Mouse (Mus musculus) megakaryocyte-erythroid progenitor cell, adult 5 weeks (primary cell): ENCODE data around the gene Grin2c. TPM values are rescaled to one million over a fixed set of nuclear protein-coding genes. Genes with fewer than 3 reads are reported as not detected.

ENCODE experiments used
- polyA plus RNA-seq: library from polyadenylated mRNA; stranded (reverse); fragments of >175 nt; gene quantifications from 2 replicates; pipeline ENCODE4 v1.2.3, GENCODE M21; 2012

Gene Grin2c
- 0.05 TPM in 2 replicates for polyA plus RNA-seq

DNA sequence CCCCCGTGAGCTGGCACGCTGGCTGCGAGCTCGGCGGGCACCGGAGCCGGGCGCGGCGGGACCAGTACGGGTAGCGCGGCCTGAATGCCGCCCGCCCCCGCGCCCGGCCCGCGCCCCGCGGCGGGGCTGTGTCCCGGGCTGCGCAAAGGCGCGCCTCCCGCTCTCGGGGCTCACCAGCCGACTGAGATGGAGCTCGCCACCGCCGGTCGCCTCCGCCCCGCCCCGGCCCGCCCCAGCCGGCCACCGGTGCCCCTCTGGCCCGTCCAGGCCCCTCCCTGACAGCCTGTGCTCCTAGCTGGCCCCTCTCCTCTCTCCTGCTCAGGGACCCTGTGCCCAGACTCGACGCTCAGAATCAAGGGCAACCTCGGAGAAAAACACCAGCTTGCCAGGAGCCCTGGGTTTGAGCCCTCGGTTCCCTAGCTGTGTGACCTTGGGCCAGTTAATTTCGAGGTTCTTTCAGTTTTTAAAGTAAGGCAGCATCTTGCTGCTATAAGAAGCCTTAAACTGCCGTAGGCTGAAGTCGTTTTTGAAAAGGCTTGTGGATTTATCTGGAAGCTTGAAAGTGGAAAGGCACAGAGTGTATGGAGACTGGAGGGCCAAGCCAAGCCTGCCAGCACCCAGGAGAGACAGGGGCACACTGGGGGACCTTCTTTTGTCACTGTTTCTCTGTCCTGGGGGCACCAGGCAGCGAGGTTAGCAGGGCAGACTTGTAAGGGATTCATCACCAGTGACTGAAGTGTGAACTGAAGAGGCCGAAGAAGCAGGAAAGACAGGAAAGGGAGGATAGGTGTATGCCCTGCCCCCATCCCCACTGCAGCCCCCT lies at the start of gene Grin2c:
Gene Grin2c, minus strand, starts transcription at position 183 of the 823 bp plus-strand sequence.

DNA sequence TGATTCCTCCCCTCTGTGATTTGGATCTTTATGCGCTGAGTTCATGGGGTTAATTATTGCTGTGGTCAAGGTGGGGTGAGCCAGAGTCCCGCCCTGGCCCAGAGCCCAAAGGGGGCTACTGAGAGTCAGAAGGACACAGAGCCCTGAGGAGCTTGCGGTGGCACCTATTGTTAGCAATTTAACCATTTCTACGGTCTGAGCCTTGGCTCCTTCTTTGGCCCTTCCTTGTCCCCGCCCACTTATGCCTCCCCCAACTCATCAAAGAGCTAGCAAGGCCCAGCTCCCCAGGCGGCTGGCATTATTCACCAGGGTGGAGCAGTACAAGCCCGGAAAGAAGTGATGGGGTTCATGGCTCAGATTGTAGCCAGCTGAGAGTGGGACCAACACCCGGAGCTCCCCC lies 39.8 kb upstream of the Grin2c start, which contains the start of gene Otop2:
Gene Otop2, plus strand, starts transcription at position 301 of the 400 bp plus-strand sequence.

DNA sequence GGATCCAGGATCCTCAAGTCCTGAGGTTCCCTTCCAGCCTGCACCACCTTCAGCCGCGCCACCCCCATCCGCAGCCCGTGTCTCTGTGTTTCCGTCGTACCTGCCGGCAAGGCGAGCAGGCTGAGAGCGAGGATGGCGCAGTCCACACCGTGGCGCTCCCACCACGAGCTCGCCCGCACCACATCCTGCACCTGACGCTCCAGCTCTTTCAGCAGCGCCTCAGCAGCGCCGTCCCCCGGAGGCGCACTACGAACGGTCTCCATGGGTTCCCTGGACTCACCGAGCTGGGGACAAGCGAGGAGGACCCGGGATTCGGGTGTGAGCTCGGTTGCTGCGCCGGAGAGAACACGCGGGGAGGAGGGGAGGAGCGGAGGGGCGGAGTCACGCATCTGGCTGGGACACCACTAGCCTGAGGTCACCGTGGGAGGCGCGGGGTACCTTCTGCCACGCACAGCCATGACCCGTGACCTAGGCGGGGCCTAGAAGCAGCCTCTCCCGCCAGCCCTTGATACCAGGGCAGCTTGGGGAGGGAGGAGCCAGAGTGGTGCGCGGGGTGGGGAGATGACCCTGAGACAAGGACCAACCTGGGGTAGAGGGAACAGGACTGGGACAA lies 30.3 kb upstream of the Grin2c start, which contains the start of gene Fads6:
Gene Fads6, minus strand, starts transcription at position 450 of the 613 bp plus-strand sequence.

DNA sequence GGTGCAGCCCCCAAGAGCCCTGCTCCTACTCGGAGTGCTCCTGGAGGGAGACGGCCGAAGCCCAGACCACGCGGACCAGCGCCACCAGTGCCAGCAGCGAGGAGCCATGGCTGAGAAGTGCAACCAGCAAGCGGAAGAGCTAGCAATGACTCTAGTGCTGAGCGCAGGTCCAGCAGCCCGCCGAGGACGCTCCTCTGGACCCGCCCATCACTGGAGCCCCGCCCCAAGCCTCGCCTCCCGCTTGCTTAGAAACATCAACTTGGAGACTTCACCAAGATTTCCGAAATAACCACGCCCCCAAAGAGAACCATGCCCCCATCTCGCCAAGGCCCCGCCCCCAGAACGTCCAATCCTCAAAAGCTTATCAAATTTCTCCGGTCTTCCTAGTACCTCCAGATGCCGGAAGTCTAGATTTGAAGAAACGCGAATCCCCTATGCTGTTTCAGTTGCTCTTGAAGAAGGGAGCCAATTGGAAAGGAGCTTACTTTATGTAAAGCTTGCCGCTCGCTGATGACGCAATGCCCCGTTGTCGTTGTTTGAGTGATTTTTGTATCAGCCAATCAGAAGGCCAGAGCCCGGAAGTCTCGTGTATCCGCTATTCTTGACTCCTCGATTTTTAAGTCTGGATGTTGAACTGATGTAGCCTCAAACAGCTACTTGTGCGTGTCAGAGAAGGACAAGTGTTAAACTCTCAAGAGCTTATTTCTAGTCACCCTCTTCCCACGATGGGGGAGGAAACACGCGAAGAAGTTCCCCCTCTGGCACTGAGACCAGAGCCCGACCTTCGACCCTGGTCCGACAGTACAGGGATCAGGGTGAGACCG lies 9.9 kb upstream of the Grin2c start, which contains the start of gene Fdxr:
Gene Fdxr, minus strand, starts transcription at position 271 of the 824 bp plus-strand sequence.

Other genes with a start within 250 kb of the Grin2c start
- not detected in 2 replicates for gene Cd300ld4, start 240.2 kb downstream of the Grin2c start, polyA plus RNA-seq
- not detected in 2 replicates for gene Cd300ld5, start 229.5 kb downstream of the Grin2c start, polyA plus RNA-seq
- gene Cd300ld3, start 218.8 kb downstream of the Grin2c start, polyA plus RNA-seq, result not detected in 2 replicates
- 0.05 TPM in 1 of 2 replicates, not detected in the other for gene Cd300e, start 205.1 kb downstream of the Grin2c start, polyA plus RNA-seq
- 15.3 and 26.5 TPM in 2 replicates for gene Rab37, start 175.8 kb downstream of the Grin2c start, polyA plus RNA-seq
- 0.47 and 1.1 TPM in 2 replicates for gene Cd300lf, start 133.3 kb downstream of the Grin2c start, polyA plus RNA-seq
- gene Slc9a3r1, start 103.9 kb downstream of the Grin2c start, polyA plus RNA-seq, result 221 and 253 TPM in 2 replicates
- gene Tmem104, start 79.8 kb downstream of the Grin2c start, polyA plus RNA-seq, result 22.5 and 25.3 TPM in 2 replicates
- gene Nat9, start 79.4 kb downstream of the Grin2c start, polyA plus RNA-seq, result 11.7 and 12.6 TPM in 2 replicates
- gene Fdxr, start 9.8 kb upstream of the Grin2c start, polyA plus RNA-seq, result 47.2 and 51.6 TPM in 2 replicates
- 1.3 and 1.5 TPM in 2 replicates for gene Fads6, start 30.4 kb upstream of the Grin2c start, polyA plus RNA-seq
- gene Otop2, start 39.9 kb upstream of the Grin2c start, polyA plus RNA-seq, result not detected in 2 replicates
- gene Ush1g, start 54.8 kb upstream of the Grin2c start, polyA plus RNA-seq, result not detected in 2 replicates
- gene Otop3, start 67.5 kb upstream of the Grin2c start, polyA plus RNA-seq, result 0.07 TPM in 1 of 2 replicates, not detected in the other
- 0.90 and 0.91 TPM in 2 replicates for gene Hid1, start 100.5 kb upstream of the Grin2c start, polyA plus RNA-seq
- 0.11 and 0.26 TPM in 2 replicates for gene Cdr2l, start 114.7 kb upstream of the Grin2c start, polyA plus RNA-seq
- gene Mrpl58, start 136.5 kb upstream of the Grin2c start, polyA plus RNA-seq, result 50.0 and 65.5 TPM in 2 replicates
- 101 and 128 TPM in 2 replicates for gene Atp5h, start 152.7 kb upstream of the Grin2c start, polyA plus RNA-seq
- gene Kctd2, start 152.9 kb upstream of the Grin2c start, polyA plus RNA-seq, result 19.7 and 25.1 TPM in 2 replicates
- gene Trim80, start 173.3 kb upstream of the Grin2c start, polyA plus RNA-seq, result not detected in 2 replicates
- gene Slc16a5, start 195.2 kb upstream of the Grin2c start, polyA plus RNA-seq, result not detected in 2 replicates
- gene Armc7, start 208.4 kb upstream of the Grin2c start, polyA plus RNA-seq, result 54.4 and 66.0 TPM in 2 replicates
- gene Nt5c, start 224.6 kb upstream of the Grin2c start, polyA plus RNA-seq, result 94.7 and 110 TPM in 2 replicates
- 199 and 212 TPM in 2 replicates for gene Jpt1, start 247.1 kb upstream of the Grin2c start, polyA plus RNA-seq